Mouse (Mus musculus) retina, postnatal 7 days (tissue): Measurements from ENCODE around the gene Faf1.
"Not testable (repeated sequence)": the region's sequence is repeated elsewhere in the genome, so short reads cannot be mapped to it uniquely, and the experiment has no call there.

ENCODE experiments used
- DNase-seq: peaks from one replicate; pipeline ENCODE4 v3.0.0-alpha.2; 2012; ENCODE audit warnings: low read depth, low spot score

Faf1 gene

DNA sequence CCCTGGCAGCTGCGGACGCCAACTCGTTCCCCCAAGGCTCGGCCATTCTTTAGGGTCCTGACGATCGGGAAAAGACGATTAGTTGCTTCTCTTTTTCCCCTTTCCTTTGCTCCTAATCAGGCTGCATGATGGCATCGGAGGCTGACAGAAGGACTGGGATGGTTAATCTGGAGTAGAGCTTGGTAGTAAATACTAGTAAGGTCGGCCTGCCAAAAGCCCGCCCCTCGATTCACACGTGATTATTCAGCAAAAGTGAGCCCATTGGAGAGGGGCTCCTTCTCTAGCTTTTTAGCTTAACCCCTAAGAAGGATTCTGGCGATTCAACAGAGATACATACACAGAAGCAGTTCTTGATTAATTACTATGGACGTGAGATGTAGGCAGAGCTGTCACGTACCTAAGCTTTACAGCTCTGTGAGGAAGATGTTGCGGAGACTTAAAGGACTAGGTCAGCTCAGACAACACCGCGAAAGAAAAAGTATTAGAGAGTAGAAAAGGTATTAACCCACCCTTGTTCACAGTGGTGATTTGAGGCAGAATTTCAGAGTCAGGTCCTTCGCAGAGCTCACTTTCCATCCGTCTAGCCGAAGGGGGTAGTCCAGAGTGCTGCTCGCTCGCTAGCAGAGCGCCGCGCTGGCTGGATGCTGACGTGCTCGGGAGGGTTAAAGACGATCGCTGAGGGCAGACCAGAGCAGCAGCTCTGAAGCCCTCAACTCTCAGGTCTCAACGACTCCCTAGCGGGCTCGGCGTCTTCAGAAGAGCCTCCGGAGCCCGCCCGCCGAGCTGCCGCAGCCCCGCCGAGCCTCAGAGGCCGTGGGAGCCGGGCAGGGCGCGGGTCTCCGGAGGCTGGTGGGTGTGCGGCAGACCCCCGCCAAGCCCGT lies 11.0 kb upstream of the Faf1 start:
- no peak for DNase-seq

DNA sequence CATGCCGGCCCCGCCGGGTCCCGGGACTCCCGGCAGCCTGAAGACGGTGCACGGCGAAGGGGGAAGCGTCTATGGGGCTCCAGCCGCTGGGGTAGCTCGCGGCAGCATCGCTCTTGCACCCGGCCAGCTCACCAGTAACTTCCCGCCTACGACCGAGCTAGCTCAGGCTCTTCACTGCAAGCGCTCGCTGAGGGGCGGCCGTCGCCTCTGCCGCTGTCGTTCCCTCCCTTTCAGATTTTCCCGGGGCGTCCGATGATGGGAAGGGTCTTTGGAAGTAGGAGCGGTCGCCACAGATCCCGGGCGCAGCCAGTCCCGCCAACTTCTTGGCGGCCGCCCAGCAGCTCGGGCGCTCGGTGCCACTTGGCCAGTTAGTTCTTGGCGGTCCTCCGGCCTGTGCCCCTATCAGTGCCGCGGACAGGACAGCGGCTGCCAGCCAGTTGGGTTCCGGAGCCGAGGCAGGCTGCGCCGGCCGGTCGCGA lies 10.4 kb upstream of the Faf1 start:
- no peak for DNase-seq

DNA sequence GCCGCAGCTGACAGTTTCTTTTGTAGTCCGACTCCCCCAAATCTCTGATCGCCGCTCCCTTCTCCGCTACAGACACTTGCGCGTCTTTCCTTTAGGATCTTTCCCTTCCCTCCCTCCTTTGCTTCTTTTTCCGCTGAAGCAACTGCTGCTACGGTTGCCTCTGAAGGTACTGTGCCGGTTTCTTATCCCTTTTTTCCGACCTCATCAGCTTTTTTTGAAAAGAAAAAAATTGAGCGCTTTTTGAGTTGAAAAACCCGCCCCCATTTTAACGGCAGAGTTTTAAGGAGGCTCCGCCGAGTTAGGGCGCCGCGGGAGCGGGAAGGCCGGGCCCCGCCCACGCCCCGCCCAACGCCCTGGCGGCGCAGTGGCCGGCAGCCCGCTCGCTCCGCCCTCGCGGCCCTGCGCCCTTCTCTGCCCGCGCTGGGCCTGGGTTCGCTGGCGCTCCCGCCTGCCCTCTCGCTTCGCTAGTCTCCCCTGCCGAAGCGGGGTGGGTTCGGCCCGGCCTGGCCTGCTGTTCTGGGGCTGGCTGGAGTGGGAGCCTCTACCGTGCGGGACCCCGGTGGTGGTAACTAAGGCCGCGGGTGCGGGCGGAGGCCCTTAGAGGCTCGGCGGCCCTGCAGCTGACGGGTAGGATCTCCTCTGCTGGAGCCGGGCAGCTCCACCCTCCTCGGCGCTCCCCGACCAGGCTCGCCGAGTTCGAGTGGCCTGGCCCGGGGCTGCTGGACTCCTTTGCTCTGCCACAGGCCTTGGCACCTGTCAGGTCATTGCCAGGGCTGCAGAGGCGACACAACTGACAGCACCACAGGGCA lies 9.7 kb upstream of the Faf1 start, which contains the start of gene Cdkn2c:
TSS of gene Cdkn2c (minus strand) at position 729 of the 809 bp plus-strand sequence.
- peak; percentile 69 for DNase-seq

DNA sequence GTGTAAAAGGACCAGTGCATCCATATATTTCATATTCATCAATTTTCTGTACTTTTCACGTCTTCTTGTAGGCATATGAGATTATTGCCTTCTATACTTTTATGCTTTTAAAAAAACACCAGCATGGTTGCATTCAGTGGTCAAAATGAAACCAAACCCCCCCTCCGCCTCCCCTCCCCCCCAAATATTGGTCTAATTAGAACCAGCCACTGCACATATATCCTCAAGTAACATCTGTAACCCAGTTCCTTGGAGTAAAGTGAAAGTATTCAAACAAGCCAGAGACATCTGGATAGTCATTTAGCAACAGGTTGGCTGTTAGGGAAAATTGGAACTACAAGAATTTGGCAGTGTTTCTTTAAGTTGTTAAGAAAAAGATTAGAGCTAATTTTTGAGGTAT lies 8.9 kb upstream of the Faf1 start:
- DNase-seq, result no peak

DNA sequence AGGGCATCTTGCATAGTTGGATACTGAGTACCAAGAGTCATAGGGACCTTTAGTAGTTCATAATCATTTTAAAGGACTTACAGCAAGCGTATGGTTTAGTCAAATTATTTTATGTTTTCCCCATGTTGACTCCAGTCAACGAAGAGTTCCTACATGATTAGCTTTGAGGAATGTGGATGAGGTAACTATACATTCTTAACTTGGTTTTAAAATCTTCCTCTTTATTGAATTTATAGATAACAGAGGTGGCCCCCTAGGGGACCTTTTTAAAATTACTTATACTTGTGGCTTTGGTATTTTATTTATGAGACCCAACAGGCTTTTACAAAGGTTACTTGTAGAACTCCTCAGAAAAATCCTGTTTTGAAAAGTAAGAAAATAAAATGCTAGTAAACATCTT lies 6.2 kb upstream of the Faf1 start:
- DNase-seq, result no peak

DNA sequence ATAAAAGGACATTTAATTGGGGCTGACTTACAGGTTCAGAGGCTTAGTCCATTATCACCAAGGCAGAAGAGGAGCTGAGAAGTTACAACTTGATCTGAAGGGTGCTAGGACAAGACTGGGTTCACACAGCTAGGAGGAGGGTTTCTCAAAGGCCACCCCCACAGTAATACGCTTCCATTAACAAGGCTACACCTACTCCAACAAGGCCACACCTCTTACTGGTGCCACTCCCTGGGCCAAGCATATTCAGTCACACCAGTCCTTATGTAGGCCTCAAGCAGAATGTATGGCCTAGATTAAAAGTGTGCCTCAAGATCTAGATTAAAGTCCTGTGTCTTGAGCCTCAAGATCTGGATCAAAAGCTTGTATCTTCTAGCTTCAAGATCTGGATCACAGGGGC lies 4.4 kb upstream of the Faf1 start:
- DNase-seq, result no peak

DNA sequence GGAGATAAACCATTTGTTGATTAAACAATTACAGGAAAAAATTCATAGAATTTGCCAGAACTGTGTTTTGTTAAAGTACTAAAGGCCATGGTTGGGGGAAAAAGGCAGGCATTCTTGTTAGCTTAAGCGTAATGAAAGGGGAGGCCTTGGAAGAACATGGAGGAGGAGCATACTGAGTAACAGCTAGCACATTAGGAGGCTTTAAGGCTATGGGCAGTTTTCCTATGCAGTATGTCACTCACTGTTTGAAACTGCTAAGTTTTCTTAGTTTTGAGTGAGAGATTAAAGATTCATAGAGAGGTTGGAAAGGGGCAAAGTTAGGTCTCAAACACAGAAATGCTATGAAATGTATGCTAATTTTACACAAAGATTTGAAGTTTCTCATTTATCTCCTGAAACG lies 2.3 kb upstream of the Faf1 start:
- DNase-seq, result no peak

DNA sequence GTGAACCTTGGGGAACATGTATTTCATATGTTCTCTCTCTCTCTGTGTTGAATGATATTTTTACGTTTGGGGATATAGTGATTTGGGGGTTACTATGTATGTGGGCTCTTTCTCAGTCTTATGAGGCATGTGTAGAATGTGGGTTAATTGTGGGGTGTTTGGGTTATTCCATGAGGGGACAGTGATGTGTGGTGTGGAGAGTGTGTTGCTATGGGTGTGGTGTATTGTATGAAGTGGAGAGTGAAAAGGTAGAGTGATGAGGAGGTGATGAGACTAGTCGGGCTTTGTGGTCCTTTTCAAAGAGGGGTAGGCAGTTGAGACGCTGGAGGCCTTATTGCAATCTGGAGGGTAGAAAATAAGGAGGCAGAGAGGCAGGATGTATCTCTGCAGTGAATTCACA lies 833 bp downstream of the Faf1 start:
- DNase-seq, result no peak

DNA sequence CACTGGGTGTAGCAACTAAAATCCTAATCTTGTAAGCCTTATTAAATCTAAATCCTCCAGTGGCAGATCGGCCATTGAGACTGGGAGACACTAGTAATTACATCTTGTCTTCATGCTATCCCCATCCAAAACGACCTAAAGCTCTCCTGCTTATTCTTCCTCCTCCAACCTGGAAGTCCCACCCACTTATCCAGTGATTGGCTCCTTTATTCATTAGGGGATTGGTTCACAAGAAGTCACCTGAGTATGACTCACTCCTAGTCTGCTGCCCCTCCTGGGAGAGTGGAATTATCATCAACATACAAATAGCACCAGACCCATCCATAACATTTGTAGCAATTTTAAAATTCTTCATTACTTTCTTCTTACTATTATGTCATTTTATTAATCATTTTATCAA lies 7.2 kb downstream of the Faf1 start:
- no peak for DNase-seq

DNA sequence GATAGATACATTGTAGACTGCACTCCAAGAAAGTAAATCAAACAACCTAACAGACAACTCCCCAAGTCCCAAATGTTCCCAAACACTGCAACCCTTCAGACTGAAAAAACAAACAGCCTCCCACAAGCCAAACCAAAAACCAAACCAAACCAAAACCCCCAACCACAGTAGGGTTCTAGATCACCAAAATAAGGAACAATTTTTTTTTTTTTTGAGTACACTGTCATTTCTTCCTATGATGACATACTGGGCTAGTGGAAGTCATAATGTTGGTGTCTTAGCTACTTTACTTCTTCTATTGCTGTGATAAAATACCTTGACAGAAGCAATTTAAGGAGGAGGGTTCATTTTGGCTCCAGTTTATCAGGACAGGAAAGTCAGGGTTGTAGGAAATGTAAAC lies 16.3 kb downstream of the Faf1 start:
- no peak for DNase-seq

DNA sequence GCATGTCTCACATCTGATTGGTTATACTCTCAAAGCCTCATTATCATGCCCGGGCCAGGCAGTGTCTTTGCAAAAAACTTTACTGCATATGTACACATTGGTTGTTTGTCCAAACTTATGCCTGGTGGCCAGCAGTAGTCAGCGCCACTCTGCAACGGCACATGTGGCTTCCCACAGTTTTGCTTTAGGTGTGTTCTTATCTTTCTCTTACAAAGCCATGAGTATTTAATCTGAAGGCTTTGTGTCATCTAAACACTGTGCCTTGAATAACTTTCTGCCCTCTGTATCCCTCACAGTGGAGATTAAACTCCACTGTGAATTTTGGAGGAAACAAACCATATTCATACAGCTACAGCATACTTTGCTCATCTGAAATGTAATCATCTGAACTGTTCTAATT lies 24.3 kb downstream of the Faf1 start:
- not testable (repeated sequence) for DNase-seq

DNA sequence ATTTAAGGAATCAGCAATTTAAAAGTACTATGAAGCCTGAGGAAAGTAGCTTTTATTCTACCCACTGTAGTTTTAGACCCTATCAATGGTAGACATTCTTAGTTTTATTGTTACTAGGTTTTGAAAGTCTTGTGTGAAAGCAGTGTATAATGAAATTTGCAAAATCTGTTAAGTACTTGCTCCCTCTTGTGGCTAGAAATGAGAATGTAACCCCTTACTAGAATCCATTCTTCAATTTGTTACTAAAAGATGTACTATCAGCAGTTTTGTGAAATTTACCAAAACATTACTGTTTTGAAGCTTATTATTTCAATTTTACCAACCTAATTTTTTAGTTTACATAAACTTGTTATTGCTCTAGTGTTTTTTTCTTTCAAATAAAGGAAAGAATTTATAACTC lies 27.2 kb downstream of the Faf1 start:
- DNase-seq, result peak; percentile 25

DNA sequence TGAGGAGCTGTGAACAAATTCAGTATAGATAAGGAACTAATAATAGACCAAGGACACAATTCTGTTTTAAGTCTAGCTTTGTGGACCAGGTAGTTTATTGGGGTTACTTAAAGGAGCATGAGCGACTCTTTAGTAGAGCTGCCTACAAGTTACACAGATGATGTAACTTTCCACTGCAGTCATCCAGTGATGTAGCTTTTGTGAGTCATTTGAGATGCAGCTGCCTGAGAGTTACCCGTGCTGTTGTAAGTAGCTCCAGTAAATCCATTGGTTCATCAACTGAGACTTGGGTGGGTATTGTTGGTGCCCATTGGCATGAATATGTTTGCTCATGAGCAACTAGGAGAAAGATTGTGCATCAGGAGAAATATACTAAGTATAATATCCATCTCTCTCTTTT lies 29.0 kb downstream of the Faf1 start:
- no peak for DNase-seq

DNA sequence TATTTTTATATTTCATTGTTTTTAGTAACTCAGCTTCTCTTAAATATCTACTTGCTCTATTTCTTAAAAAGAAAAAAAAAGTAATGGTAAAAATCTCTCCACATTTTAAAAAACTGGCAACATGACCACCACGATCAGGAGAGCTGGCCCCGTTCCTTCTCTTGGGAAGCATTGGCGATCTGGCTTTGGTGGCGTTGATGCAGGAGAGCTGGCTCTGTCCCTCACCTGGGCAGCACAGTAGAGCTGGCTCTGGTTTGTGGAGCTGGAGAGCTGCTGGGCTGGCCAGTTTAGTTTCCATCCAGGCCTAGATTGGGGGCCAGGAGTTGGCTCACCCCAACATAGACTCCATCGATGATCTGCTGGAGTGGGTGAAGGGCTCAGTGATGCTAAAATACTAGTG lies 42.9 kb downstream of the Faf1 start:
- DNase-seq, result no peak

DNA sequence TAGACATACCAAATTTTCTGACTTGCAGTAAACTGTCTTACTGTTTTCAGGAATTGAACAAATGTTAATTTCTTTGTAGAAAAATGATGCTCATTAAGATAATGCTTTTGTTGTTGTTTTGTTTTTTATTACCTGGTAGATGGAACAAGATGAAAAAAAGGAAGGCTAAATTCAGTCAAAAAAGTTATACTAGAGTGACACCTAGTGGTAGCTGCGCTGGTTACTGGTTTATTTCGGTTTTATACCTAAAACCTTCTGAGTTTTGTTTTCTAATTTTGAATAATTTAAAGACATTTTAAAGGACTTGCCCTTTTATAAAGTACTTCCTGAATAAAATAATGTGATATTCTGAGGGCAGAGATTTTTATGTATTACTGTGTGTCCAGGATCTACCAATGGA lies 52.9 kb downstream of the Faf1 start:
- peak; percentile 23 for DNase-seq

DNA sequence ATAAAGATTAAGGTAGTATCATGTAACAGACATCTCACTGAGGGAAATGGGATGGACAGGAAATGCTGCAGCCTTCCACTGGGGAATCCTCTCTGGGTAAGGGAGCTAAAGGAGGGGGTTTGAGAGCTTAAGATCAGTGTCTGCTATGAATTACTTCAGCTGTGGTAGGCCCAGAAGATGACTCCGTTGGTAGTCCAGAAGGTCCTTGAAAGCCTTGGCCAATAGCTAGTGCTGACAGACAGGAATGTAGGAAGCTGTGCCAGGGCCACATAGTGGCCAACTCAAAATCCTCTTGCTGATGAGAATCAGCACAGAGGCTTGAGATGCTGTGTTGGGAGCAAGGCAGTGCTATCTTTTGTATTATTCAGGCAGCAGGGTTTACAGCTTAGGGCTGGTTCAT lies 59.4 kb downstream of the Faf1 start:
- DNase-seq, result no peak

DNA sequence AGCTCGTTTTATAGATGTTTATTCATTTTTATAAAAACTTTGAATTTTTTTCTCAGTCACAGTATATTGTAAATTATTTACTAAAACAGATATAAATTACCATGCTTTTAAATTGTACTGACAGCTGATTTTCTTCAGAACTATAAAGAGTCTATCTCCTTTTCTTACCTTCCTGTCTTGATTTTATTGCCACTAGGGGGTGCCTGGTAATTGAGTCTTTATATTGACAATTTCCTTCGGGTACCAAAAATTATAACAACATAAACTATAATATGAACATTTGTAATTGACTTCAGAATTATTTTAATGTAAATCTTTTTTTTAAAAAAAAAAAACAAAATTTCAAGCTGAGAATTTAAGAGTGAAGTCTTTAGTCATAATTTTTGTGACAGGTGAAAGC lies 67.6 kb downstream of the Faf1 start:
- DNase-seq, result no peak

DNA sequence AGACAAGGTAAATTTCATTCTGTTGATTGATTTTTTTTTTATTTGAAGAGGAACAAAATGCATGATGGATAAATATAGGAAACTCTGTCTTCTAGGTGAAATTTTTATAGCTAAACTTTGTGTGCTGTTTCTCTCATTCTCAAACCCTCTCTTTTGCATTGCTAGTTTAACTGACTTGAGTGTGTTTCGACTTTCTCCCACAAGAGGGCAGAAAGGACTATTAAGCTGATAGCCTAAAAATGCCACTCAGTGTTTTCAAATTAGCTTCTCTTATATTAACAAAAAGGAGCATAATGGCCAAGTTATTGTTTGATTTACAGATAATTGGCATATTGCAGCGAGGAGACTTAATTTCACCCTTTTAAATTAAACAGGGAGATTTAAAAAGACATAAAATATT lies 82.6 kb downstream of the Faf1 start:
- DNase-seq, result peak; percentile 23

DNA sequence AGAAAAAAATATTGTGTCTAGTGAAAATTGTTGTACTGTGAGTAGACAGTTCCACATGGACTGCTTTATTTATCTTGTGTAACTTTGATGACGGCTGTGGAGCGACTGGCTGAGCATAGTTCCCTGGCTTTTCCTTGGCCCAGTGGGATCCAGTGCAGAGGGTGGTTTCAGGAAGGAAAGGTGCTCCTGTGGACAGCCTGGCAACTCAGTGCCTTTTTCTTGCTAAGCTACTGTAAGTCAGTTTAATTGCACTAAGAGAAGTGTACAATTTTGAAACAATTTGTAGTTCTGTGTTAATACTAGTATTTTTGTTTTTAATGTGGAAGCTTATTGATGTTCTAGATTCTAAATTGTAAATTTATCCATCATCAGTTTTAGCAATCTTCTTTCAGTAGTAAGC lies 83.5 kb downstream of the Faf1 start:
- no peak for DNase-seq

DNA sequence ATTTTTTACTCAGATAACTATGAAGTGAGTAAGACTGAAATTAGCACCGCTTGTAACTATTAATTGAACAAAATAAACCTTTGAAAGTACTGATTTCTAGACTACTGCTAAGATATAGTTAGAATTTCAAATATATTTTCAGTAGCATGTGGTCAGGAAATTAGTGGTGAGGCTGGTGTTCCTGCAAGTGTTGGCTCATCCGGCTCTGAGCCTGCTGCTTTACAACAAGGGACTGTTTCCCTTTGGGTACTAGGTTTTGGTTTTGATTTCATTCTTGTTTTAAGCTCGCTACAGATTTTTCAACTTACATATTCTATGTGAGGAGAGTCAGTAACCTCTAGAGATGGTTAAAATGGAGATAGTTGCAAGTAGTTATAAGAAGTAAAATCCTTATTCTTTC lies 84.1 kb downstream of the Faf1 start:
- no peak for DNase-seq

DNA sequence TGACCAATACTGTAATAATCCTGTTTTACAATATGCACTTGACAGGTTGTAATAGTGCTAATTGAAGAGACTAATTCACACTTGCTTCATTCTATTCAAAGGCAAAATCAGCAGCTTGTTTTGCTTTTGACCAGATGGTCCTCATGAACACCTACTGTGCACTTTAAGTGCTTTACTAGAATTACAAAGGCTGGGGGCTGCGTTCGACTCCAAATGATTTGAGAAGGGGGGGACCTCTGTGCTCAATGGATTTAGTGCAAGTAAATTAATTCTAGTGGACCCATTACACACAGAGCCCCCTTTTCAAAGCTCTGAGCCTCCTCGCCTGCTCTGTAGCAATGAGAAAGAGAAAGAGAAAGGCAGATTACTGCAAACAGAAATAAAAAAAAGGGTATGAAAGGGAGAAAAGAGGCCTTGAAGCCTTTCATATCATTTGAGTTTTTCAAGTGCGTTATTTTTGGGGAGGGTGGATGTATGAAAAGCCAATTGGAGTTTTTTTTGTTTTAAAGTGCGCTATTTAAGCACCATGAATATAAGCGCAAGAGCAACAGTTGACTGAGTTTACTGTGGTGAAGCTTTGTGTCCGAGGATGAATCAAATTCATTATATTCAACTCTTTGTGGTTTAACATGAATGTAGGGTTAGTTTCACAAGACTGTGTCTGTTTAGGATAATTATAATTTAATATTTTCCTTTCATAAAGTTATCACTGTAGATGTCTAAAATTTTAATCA lies 86.5 kb downstream of the Faf1 start:
- DNase-seq, result no peak

DNA sequence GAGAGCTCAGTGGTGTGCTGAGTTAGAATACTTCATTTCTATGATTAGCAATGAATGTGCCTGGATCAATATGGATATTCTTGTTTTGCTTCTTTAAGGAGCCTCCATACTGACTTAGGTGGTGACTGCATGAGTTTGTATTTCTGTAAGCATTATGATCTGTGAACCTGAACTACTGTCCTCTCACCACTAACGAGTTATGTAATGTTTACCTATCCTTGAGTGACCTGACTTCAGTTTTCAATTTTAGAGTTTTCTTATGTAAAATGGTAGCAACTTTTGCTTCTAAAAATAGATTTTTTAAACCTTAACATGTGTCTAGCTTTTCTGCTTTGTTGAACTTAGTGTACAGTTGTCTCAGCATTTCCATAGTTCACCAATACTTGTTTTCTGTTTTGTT lies 92.7 kb downstream of the Faf1 start:
- DNase-seq, result no peak
